Mouse (Mus musculus) B cell, adult 67 days (primary cell): ENCODE measurements around the gene Gdf7. TPM values are rescaled to one million over a fixed set of nuclear protein-coding genes. Genes with fewer than 3 reads are reported as not detected.

Source experiments
- total RNA-seq, 2 experiments: library from RNA; stranded (reverse); gene quantifications; 4 replicates each; pipeline ENCODE4 v1.2.4; 2023

Gene Gdf7
- not detected for total RNA-seq

DNA sequence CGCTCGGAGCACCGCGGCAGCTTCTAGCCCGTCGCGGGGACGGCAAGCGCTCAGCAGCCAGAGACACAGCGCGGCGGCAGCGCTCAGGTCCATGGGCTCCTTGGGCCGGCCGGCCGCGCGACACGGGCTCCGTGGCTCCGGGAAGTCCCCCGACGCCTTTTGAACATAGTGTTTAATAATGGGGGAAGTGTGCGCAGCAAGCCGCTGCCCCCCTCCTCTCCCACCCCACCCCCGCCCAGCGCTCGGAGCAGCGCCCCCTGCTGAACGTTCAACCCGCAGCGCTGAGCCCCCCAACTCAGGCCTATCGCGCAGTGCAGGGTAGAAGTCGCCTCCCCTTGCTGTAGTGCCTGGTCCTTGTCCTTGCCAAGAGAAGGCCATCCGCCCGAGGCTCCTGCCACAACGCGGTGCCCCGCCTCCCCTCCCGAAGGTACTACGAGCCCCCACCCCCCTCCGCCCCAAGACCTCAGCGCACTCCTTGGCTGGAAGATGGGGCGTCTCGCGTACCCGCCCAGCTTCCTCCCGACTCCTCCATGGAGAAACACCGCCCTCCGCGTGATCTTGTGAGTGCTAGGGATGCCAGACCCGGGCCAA, at the start of gene Gdf7:
Gene Gdf7, minus strand, starts transcription at position 114 of the 591 bp plus-strand sequence.

DNA sequence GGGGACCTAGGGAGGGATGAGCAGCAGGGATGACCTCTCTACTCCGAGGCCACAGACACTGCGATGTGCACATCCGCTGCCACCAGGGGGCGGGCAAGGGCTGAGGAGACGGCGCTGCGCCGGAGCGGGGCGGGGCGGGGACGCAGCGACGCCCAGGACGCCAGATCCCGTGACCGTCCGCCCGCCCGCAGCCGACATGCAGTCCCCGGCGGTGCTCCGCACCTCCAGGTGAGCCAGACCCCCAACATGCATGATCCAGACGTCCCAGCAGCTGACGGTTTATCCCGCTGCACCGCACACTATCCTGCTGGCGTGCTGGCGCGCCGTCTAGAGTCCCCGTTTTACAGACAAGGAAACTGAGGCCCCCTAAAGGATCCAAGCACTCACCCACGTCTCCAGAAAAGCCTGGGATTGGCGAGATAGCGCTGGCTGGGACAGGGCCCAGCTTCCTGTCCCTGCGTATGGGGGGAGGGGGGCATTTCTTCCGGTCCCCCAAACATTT, 11.6 kb upstream of the Gdf7 start, which contains the start of gene Hs1bp3:
Gene Hs1bp3, plus strand, starts transcription at position 163 of the 502 bp plus-strand sequence.

Other genes starting within 250 kb of the Gdf7 start
- gene Ldah, start 93.8 kb downstream of the Gdf7 start, total RNA-seq: 10 to 100 TPM; 42.4 to 43.6 TPM
- gene Hs1bp3, start 11.5 kb upstream of the Gdf7 start, total RNA-seq: 10 to 100 TPM; 11.4 to 11.5 TPM
- gene Rhob, start 198.1 kb upstream of the Gdf7 start, total RNA-seq: 100 to 1,000 TPM; 321 to 506 TPM